Mouse (Mus musculus): ENCODE results near the gene Cdca3. TPM values are rescaled to one million over a fixed set of nuclear protein-coding genes. Genes with fewer than 3 reads are reported as not detected.
"Not testable (repeated sequence)": the region's sequence is repeated elsewhere in the genome, so short reads cannot be mapped to it uniquely, and the experiment has no call there.

Gene Cdca3
- polyA plus RNA-seq, 1 experiment, result 1.4 TPM

- Histone ChIP-seq H3K27me3 (ENCODE audit: control insufficient read depth, insufficient read depth, low read length) (no peaks in the 10 kb centered on the region), H3K27ac (ENCODE audit: insufficient read depth, low read length) (no peak overlapping the region), H3K4me3 (replicated peaks; ENCODE audit: insufficient read depth, low read depth, low read length) (no peak overlapping the region), H3K4me1 (ENCODE audit: control insufficient read depth, insufficient read depth, low read length) (peaks cover 19% of the 10 kb centered on the region; the same call in 1 of the 2 replicates)
- TF ChIP-seq CTCF (IDR thresholded peaks at IDR 0.05; ENCODE audit: borderline replicate concordance, insufficient read depth, low read depth, low read length), result no peak
- no peak for TF ChIP-seq POLR2A (IDR thresholded peaks at IDR 0.05; ENCODE audit: borderline replicate concordance, insufficient read depth, low read length)
- WGBS, result 85% methylated on average over 4 of the region's 4 CpGs
- no peak for DNase-seq
These were observed 39.2 kb upstream of the Cdca3 start for GRCm38 (mm10) chr6:124790121-124790520.

GRCm38 (mm10) chr6:124791911-124792310, 37.4 kb upstream of the Cdca3 start:
- no peak overlapping the region for H3K4me3 ChIP-seq (replicated peaks; ENCODE audit: insufficient read depth, low read depth, low read length)
- TF ChIP-seq CTCF (IDR thresholded peaks at IDR 0.05; ENCODE audit: borderline replicate concordance, insufficient read depth, low read depth, low read length), result no peak
- no peak for TF ChIP-seq POLR2A (IDR thresholded peaks at IDR 0.05; ENCODE audit: borderline replicate concordance, insufficient read depth, low read length)
- H3K4me1 ChIP-seq (ENCODE audit: control insufficient read depth, insufficient read depth, low read length), result peaks cover 7% of the 10 kb centered on the region; the same call in 1 of the 2 replicates
- WGBS, result 91% methylated on average over 3 of the region's 3 CpGs
- no peak for DNase-seq
- H3K27me3 ChIP-seq (ENCODE audit: control insufficient read depth, insufficient read depth, low read length), result no peaks in the 10 kb centered on the region
- H3K27ac ChIP-seq (ENCODE audit: insufficient read depth, low read length), result no peak overlapping the region

GRCm38 (mm10) chr6:124795781-124796180, 33.6 kb upstream of the Cdca3 start:
- Histone ChIP-seq H3K27me3 (ENCODE audit: control insufficient read depth, insufficient read depth, low read length) (no peaks in the 10 kb centered on the region), H3K27ac (ENCODE audit: insufficient read depth, low read length) (no peak overlapping the region), H3K4me1 (ENCODE audit: control insufficient read depth, insufficient read depth, low read length) (no peaks in the 10 kb centered on the region), H3K4me3 (replicated peaks; ENCODE audit: insufficient read depth, low read depth, low read length) (no peak overlapping the region)
- TF ChIP-seq CTCF (IDR thresholded peaks at IDR 0.05; ENCODE audit: borderline replicate concordance, insufficient read depth, low read depth, low read length) (no peak), POLR2A (IDR thresholded peaks at IDR 0.05; ENCODE audit: borderline replicate concordance, insufficient read depth, low read length) (no peak)
- no peak for DNase-seq
- 79% methylated on average over 4 of the region's 4 CpGs for WGBS

GRCm38 (mm10) chr6:124796200-124796599, 33.1 kb upstream of the Cdca3 start:
- no peak for DNase-seq
- 89% methylated on average over 2 of the region's 2 CpGs for WGBS
- Histone ChIP-seq H3K4me3 (replicated peaks; ENCODE audit: insufficient read depth, low read depth, low read length) (no peak overlapping the region), H3K27ac (ENCODE audit: insufficient read depth, low read length) (no peak overlapping the region), H3K4me1 (ENCODE audit: control insufficient read depth, insufficient read depth, low read length) (no peaks in the 10 kb centered on the region), H3K27me3 (ENCODE audit: control insufficient read depth, insufficient read depth, low read length) (no peaks in the 10 kb centered on the region)
- no peak for TF ChIP-seq CTCF (IDR thresholded peaks at IDR 0.05; ENCODE audit: borderline replicate concordance, insufficient read depth, low read depth, low read length)
- TF ChIP-seq POLR2A (IDR thresholded peaks at IDR 0.05; ENCODE audit: borderline replicate concordance, insufficient read depth, low read length), result no peak

GRCm38 (mm10) chr6:124802400-124802799, 26.9 kb upstream of the Cdca3 start:
- DNase-seq; H3K27ac ChIP-seq (ENCODE audit: insufficient read depth, low read length); H3K27me3 ChIP-seq (ENCODE audit: control insufficient read depth, insufficient read depth, low read length); H3K4me3 ChIP-seq (replicated peaks; ENCODE audit: insufficient read depth, low read depth, low read length); H3K4me1 ChIP-seq (ENCODE audit: control insufficient read depth, insufficient read depth, low read length): not testable (repeated sequence)
- WGBS, result 37% methylated on average over 6 of the region's 9 CpGs

GRCm38 (mm10) chr6:124803061-124803460, 26.3 kb upstream of the Cdca3 start:
- Histone ChIP-seq H3K27ac (ENCODE audit: insufficient read depth, low read length) (no peak overlapping the region), H3K4me1 (ENCODE audit: control insufficient read depth, insufficient read depth, low read length) (peaks cover 7% of the 10 kb centered on the region; the same call in 1 of the 2 replicates), H3K27me3 (ENCODE audit: control insufficient read depth, insufficient read depth, low read length) (no peaks in the 10 kb centered on the region), H3K4me3 (replicated peaks; ENCODE audit: insufficient read depth, low read depth, low read length) (no peak overlapping the region)
- DNase-seq, result no peak
- TF ChIP-seq POLR2A (IDR thresholded peaks at IDR 0.05; ENCODE audit: borderline replicate concordance, insufficient read depth, low read length) (no peak), CTCF (IDR thresholded peaks at IDR 0.05; ENCODE audit: borderline replicate concordance, insufficient read depth, low read depth, low read length) (no peak)
- WGBS, result 77% methylated on average over 3 of the region's 3 CpGs

- 94% methylated on average over 4 of the region's 4 CpGs for WGBS
- not testable (repeated sequence) for H3K4me1 ChIP-seq (ENCODE audit: control insufficient read depth, insufficient read depth, low read length); H3K4me3 ChIP-seq (replicated peaks; ENCODE audit: insufficient read depth, low read depth, low read length); H3K27me3 ChIP-seq (ENCODE audit: control insufficient read depth, insufficient read depth, low read length); H3K27ac ChIP-seq (ENCODE audit: insufficient read depth, low read length); DNase-seq
These were observed 25.7 kb upstream of the Cdca3 start for GRCm38 (mm10) chr6:124803691-124804090.

GRCm38 (mm10) chr6:124804341-124804740, 25.0 kb upstream of the Cdca3 start:
- no peak overlapping the region for H3K4me3 ChIP-seq (replicated peaks; ENCODE audit: insufficient read depth, low read depth, low read length)
- no peaks in the 10 kb centered on the region for H3K27me3 ChIP-seq (ENCODE audit: control insufficient read depth, insufficient read depth, low read length)
- TF ChIP-seq CTCF (IDR thresholded peaks at IDR 0.05; ENCODE audit: borderline replicate concordance, insufficient read depth, low read depth, low read length) (no peak), POLR2A (IDR thresholded peaks at IDR 0.05; ENCODE audit: borderline replicate concordance, insufficient read depth, low read length) (no peak)
- H3K4me1 ChIP-seq (ENCODE audit: control insufficient read depth, insufficient read depth, low read length), result peaks cover 7% of the 10 kb centered on the region; the same call in 1 of the 2 replicates
- no peak overlapping the region for H3K27ac ChIP-seq (ENCODE audit: insufficient read depth, low read length)
- no peak for DNase-seq
- WGBS, result 94% methylated on average over 3 of the region's 3 CpGs

Measured in cerebellum, adult 2 months (tissue).